Mouse (Mus musculus): ENCODE data around the gene Adamtsl1.

DNA sequence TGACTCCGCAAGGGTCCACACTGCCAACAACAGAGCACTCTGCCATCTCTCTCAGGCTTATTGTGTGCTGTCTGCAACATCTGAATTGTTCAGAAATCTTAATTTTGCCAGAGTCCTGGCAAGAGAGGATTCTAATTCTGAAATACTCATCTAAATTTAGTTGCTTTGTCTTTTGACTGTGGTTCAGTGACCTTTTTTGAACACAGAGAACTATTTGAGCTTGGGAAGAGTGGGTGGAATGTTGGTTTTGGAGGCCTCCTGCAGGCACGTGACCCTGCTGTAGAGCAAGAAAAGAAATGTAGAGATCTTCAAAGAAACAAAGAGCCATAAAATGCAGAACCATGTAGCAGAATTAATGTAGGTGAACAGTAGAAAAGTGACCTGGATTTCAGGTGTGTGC is 445.0 kb downstream of the Adamtsl1 start:
- no peak for TF ChIP-seq ZNF384 (IDR thresholded peaks at IDR 0.05; ENCODE audit: low read depth, low read length)
- no peak for TF ChIP-seq HCFC1 (IDR thresholded peaks at IDR 0.05; ENCODE audit: borderline replicate concordance, insufficient read depth, low read length)
- no peak for TF ChIP-seq ZC3H11A (IDR thresholded peaks at IDR 0.05; ENCODE audit: borderline replicate concordance, low read depth, low read length)
- TF ChIP-seq MAFK (IDR thresholded peaks at IDR 0.05; ENCODE audit: insufficient read depth, low read depth, low read length): no peak
- TF ChIP-seq CHD2 (IDR thresholded peaks at IDR 0.05; ENCODE audit: low read depth, low read length): no peak

Measured in ES-E14 (cell line).